Mouse (Mus musculus): ENCODE data around the gene Trim14.
"Not testable (repeated sequence)": the region's sequence is repeated elsewhere in the genome, so short reads cannot be mapped to it uniquely, and the experiment has no call there.

The Trim14 gene

GRCm38 (mm10) chr4:46535840-46536361, at the start of gene Trim14:
Trim14 (minus strand) TSS chr4:46536141.
- DNase-seq: peak; percentile 65

DNA sequence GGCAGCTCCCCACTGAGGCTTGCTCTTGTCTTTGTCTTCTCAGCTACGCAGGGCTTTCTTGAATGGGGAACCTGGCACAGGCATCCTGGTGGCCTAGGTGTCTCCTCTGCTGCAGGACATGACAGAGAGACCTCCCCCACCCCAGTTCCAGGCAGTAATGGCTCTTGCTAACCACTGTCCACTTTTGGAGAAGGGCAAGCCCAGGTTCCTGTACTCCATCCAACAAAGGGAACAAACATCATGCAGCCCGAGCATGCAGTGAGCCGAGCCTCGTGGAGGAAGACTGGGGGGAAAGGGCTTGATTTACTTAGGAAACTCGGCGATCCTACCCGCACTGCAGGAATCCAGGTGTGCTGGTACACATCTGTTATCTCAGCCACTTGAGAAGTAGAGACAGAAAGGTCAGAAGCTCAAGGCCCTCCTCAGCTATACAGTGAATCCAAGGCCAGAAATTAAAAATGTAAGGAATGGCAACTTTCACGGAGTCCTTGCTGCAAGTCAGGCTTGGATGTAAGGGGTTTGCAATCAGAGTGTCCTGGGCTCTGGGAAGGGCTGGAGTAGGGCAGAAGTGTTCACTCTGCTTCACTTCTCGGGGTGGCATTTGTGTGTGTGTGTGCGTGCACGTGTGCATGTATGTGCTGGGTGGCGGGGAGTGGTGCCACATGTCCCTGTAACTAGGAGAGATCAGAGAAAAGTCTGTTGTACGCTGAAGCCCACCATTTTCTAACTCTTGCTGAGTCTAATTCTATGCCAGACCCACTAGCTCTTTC, 49.3 kb upstream of the Trim14 start:
- no peak for DNase-seq

GRCm38 (mm10) chr4:46584536-46584935, 48.6 kb upstream of the Trim14 start:
- DNase-seq: not testable (repeated sequence)

- not testable (repeated sequence) for DNase-seq
These were observed 48.1 kb upstream of the Trim14 start for GRCm38 (mm10) chr4:46584084-46584483.

DNA sequence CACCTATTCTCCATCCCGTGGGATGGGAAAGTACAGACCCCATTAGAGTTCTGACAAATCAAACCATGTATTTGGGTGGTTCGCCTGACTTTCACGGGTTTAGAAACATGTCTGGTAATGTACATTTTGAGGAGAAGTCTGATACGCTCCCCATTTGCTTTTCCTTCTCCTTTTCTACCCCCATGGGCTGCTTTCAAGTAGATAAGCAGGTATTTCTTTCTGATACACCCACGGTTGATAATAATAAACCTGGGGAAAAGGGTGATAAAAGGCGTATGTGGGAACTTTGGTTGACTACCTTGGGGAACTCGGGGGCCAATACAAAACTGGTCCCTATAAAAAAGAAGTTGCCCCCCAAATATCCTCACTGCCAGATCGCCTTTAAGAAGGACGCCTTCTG, 46.1 kb upstream of the Trim14 start:
- DNase-seq: not testable (repeated sequence)

DNA sequence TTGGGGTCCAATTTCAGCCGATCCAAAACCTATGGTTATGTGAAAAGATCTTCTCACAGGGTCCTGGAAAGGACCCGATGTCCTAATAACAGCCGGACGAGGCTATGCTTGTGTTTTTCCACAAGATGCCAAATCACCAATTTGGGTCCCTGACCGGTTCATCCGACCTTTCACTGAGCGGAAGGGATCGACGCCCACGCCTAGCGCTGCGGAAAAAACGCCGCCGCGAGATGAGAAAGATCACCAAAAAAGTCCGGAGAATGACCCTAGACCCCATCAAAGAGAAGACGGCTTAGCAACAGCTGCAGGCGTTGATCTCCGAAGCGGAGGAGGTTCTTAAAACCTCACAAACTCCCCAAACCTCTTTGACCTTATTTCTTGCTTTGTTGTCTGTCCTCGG, 45.6 kb upstream of the Trim14 start:
- DNase-seq: not testable (repeated sequence)

DNA sequence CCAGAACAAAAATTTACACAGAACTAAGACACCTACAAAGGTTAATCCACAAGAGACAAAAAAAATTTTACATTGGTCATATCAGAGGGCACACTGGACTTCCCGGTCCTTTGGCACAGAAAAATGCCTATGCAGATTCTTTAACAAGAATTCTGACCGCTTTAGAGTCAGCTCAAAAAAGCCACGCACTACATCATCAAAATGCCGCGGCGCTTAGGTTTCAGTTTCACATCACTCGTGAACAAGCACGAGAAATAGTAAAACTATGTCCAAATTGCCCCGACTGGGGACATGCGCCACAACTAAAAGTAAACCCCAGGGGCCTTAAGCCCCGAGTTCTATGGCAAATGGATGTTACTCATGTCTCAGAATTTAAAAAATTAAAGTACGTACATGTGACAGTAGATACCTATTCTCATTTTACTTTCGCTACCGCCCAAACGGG, 44.9 kb upstream of the Trim14 start:
- not testable (repeated sequence) for DNase-seq

DNA sequence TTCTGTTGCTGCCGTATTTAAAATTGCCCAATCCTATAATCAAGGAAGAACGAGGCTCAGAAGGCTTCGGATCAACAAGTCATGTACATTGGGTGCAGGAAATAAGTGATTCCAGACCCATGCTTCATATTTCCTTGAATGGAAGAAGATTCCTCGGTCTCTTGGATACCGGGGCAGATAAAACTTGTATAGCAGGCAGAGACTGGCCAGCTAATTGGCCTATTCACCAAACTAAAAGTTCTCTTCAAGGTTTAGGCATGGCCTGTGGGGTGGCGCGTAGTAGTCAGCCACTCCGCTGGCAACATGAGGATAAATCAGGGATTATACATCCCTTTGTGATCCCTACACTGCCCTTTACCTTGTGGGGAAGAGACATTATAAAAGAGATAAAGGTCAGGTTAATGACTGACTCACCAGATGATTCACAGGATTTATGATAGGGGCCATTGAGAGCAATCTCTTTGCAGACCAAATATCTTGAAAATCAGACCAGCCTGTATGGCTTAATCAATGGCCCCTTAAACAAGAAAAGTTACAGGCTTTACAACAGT, 42.9 kb upstream of the Trim14 start:
- DNase-seq: not testable (repeated sequence)

DNA sequence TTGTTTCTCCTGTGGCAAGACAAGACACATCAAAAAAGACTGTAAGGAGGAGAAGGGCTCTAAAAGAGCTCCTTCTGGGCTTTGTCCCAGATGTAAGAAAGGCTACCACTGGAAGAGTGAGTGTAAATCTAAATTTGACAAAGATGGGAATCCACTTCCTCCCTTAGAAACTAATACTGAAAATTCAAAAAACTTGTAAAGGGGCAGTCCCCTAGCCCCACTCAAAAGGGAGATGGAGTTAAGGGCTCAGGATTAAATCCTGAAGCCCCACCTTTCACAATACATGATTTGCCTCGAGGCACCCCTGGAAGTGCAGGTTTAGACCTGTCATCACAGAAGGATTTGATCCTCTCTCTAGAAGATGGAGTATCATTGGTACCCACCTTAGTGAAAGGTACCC, 42.3 kb upstream of the Trim14 start:
- no peak for DNase-seq

DNA sequence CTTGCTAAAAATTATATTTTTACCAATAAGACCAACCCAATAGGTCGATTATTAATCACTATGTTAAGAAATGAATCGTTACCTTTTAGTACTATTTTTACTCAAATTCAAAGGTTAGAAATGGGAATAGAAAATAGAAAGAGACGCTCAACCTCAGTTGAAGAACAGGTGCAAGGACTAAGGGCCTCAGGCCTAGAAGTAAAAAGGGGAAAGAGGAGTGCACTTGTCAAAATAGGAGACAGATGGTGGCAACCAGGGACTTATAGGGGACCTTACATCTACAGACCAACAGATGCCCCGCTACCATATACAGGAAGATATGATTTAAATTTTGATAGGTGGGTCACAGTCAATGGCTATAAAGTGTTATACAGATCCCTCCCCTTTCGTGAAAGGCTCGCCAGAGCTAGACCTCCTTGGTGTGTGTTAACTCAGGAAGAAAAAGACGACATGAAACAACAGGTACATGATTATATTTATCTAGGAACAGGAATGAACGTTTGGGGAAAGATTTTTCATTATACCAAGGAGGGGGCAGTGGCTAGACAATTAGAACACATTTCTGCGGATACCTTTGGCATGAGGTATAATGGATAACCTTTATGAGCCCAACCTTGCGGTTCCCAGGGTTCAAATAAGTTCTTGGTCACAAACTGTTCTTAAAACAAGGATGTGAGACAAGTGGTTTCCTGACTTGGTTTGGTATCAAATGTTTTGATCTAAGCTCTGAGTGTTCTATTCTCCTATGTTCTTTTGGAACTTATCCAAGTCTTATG, 39.8 kb upstream of the Trim14 start:
- DNase-seq: not testable (repeated sequence)

DNA sequence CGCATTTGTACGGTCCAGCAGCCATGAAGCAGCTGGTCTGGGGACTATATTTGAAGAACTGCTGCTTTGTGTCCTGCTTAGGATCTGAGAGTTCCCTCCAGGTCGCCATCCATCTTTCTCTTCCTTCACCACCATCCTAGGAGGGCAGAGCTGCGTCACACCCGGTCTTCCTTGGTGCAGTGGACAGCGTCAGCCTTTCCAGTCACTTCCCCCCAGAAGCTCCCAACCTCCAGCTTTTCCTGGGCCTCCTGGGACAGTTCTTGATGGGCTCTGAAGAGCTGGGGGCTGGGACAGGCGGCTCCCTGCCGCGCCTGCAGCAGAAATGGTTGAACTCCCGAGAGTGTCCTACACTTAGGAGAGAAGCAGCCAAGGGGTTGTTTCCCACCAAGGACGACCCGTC, 38.9 kb upstream of the Trim14 start:
- no peak for DNase-seq

DNA sequence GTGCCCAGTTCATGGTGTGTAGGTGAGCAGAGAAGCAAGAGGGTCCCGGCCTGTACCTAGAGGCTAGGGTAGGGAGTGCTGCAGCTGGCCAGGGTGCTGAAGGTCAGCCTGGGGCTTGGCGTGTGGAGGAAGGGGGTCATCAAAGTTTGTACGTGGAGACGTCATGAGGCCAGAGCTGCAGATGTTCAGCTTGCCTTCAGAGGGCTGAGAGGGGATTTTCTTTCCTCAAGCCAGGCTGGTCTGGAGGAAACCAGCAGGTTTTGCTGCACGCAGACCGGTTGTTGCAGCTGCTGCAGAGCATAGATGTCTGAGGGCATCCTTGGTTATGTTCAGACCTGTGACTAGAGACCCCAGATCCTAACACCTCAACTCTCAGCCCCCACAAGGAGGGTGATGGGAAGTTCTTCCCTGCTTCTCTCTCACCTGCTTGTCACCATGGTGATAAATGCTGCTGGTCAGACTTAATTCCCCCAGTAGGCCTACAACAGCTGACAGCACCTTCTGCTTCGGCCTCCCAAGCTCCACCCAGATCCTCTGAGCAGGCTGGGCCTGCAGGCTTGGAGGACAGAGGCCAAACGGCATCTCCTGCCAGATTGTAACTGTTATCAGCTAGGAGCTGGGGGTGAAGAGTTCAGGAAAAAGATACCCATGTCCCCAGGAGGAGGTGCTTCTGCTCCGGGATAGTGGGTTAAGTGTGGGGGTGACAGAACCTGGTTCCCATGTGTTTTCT, 38.2 kb upstream of the Trim14 start:
- DNase-seq: no peak

DNA sequence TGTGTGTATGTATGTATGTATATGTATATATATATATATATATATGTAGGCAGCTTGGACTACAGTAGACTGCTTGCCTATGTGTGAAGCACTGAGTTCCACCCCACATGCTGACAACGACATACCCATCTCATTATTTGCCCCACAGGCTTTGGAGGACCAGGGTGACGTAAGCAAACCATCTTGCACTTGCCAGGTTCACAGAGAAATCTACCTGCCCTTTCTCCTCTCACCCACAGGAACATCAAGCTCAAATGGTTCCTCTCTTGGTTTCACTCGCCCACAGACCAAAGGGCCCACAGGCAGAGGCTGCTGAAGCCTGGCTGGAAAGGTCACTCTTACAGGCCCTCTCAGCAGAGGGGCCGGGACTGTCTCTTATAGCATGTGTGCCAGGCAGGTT, 36.7 kb upstream of the Trim14 start:
- DNase-seq: no peak

DNA sequence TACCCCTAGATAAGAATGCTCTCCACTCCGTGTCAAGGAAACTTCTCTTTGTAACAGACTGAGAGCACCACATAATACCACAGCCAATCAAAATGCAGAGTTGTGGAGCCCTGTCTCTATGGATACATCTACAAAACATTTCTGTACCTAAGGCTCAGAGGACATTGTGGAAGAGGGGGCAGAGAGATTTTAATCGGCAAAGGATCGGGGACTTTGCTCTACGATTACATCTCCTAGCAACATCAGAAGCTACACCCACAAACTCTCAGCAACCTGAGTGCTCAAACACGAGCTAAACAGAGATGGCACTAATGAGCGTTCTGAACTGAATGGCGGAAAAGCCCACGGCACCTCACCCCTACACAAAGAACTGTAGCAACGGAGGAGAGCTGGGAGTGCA, 35.8 kb upstream of the Trim14 start:
- DNase-seq: no peak

GRCm38 (mm10) chr4:46569671-46570070, 33.7 kb upstream of the Trim14 start:
- DNase-seq: no peak

DNA sequence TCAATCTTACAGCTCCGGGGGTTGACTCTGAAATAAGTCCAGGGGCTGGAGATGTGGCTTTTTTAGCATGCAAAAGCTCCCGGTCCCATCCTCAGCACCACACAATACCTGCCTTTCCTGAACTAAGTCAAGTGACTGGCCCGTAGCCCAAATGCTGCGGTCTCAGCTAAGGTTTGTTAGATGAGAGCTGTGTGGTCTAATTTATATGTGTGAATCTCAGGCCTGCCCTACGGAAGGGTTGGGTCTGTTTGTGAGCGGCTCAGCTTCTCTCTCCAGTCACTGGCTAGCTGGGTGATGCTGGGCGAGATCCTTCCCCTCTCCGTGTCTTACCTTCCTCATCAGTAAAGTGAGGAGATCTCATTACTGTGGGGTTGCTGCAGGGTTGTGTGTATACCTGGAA, 32.2 kb upstream of the Trim14 start:
- DNase-seq: no peak

GRCm38 (mm10) chr4:46566931-46567671, 31.2 kb upstream of the Trim14 start:
- DNase-seq: no peak

DNA sequence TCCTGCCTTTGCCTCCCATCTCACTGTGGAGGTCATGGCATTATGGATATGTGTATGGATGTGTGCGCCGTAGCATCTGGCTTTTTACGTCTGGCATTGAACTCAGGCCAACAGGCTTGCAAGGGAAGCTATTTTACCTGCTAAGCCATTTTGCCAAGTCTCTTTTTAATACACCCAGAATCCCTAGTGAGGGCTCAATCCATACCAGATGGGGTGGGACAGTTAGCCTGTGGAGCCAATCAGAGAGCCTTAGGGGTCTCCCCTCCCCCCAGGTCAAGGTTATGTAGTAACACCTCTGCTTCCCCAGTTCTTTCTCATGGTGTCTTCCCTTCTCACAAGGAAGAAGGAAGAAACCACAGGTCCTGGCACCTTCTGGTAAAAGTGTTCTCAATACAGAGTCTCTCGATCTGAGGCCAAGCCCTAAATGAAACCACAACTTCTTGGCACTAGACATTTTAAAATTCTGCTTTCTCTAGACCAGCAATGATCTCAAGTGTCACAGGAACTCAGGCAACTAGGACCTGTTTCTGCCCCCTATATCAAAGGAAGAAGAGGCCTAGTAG, 29.5 kb upstream of the Trim14 start:
- DNase-seq: no peak

DNA sequence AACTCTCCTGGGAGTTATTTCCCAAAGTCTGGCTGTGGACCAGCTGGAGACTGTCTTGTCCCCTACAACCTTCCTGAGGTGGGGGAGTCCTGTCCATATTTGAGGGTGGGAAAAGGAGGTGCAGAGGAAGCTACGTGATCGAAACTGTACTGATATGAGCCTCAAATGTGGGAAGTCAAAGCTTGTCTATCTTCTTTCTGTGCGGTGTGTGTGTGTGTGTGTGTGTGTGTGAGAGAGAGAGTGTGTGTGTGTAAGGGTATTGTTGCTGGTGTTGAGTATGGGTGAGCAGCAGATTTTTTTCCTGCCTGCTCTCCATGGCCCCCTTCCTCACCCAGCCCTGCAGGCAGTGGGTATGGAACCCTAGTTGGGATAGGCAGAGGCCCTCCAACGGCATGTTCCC, 28.3 kb upstream of the Trim14 start:
- DNase-seq: no peak

DNA sequence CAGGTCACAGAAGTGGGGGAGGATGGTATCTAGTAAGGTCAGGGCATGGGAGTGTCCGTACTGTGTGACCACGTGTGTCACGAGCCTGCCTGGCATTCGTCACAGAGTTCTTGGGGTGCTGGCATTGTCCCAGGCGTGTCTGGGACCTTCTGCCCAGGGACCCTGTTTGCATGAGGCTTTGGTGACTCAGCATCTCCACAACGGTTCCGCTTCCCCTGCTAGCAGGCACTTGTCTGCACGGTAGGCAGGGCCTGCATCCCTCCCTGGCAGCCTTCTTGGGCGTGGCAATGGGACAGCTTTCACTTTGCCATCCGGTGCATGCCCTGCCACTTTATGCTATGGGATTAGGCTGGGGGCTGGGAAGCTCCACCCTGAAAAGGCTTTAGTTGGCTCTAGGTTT, 27.9 kb upstream of the Trim14 start:
- DNase-seq: peak; percentile 77

GRCm38 (mm10) chr4:46562841-46563240, 26.9 kb upstream of the Trim14 start:
- no peak for DNase-seq

- DNase-seq: no peak
These were observed 26.1 kb upstream of the Trim14 start for GRCm38 (mm10) chr4:46562037-46562436.
